Mouse (Mus musculus) embryonic facial prominence, embryonic 14.5 days (tissue): ENCODE measurements around the gene Dnph1. TPM values are rescaled to one million over a fixed set of nuclear protein-coding genes. Genes with fewer than 3 reads are reported as not detected.

ENCODE experiments used
- ATAC-seq: fragments of 200-750 bp; cut with Nextera tagmentation; 2 replicates; pipeline ENCODE4 v1.8.0; 2017; ENCODE audit warnings: low read depth, moderate number of reproducible peaks, moderate TSS enrichment
- DNase-seq: peaks from one replicate; pipeline ENCODE4 v3.0.0-alpha.2; 2015; ENCODE audit warnings: low spot score
- H3K27ac ChIP-seq: fragments of 300-500 bp; sonication (generic); replicated peaks from 2 replicates; pipeline ENCODE4 v1.5.1; 2014; ENCODE audit warnings: low read depth, mild to moderate bottlenecking, low read length, moderate library complexity
- H3K27me3 ChIP-seq: fragments of 300-500 bp; sonication (generic); replicated peaks from 2 replicates; pipeline ENCODE4 v1.6.1; 2014; ENCODE audit warnings: low read length; ENCODE audit not compliant: control insufficient read depth, insufficient read depth
- H3K36me3 ChIP-seq: fragments of 300-500 bp; sonication (generic); 2 replicates; pipeline ENCODE4 v1.6.1; 2014; ENCODE audit warnings: low read length, mixed read lengths; ENCODE audit not compliant: control insufficient read depth, insufficient read depth
- H3K4me1 ChIP-seq: fragments of 300-500 bp; sonication (generic); 2 replicates; pipeline ENCODE4 v1.6.1; 2014; ENCODE audit warnings: antibody characterized with exemption, low read length; ENCODE audit not compliant: control insufficient read depth, insufficient read depth
- H3K4me2 ChIP-seq: fragments of 300-500 bp; sonication (generic); 2 replicates; pipeline ENCODE4 v1.6.1; 2014; ENCODE audit warnings: low read depth, mild to moderate bottlenecking, low read length, moderate library complexity, mixed read lengths
- H3K4me3 ChIP-seq: fragments of 300-500 bp; sonication (generic); 2 replicates; pipeline ENCODE4 v1.5.1; 2014; ENCODE audit warnings: low read depth, mild to moderate bottlenecking, low read length
- H3K9ac ChIP-seq: fragments of 300-500 bp; sonication (generic); 2 replicates; pipeline ENCODE4 v1.6.1; 2014; ENCODE audit warnings: low read depth, mild to moderate bottlenecking, low read length, moderate library complexity, mixed read lengths
- H3K9me3 ChIP-seq: fragments of 300-500 bp; sonication (generic); 2 replicates; pipeline ENCODE4 v1.6.1; 2016; ENCODE audit warnings: low read length; ENCODE audit not compliant: control insufficient read depth
- WGBS: fragments of 180-500 bp; shearing (Covaris S2); extraction: QIAGEN DNeasy Blood & Tissue Kit; methylation state at CpG from one replicate; pipeline ENCODE4 v1.1.7; 2014; 5-methylcytosine and 5-hydroxymethylcytosine counted together
- polyA plus RNA-seq: library from polyadenylated mRNA; unstranded; fragments of >200 nt; fragmentation: Nextera tagmentation; extraction: Ambion mirVana; gene quantifications from 2 replicates; pipeline ENCODE4 v1.2.1, GENCODE M21; 2014

Gene Dnph1
- 34.5 and 36.9 TPM in 2 replicates for polyA plus RNA-seq

GRCm38 (mm10) chr17:46496623-46497434 is at the start of gene Dnph1:
TSS of gene Dnph1 (plus strand) at chr17:46496711.
- no peaks in the 10 kb centered on the region for H3K4me1 ChIP-seq
- ATAC-seq (peak; percentile 97), DNase-seq (peak; percentile 96)
- H3K9me3 ChIP-seq, result no peaks in the 10 kb centered on the region
- peak within 1 kb of the TSS; percentile 72 for H3K9ac ChIP-seq
- H3K27ac ChIP-seq, result no peak within 1 kb of the TSS
- peak within 1 kb of the TSS; percentile 58 for H3K4me3 ChIP-seq
- peak within 1 kb of the TSS; percentile 76 for H3K4me2 ChIP-seq
- under 1% methylated on average over 37 of the region's 44 CpGs for WGBS
- peaks cover 3% of the 10 kb centered on the region; the same call in 1 of the 2 replicates for H3K27me3 ChIP-seq
- H3K36me3 ChIP-seq, result peaks cover 4% of the 10 kb centered on the region; the same call in 1 of the 2 replicates

- H3K27me3 ChIP-seq, result peaks cover 42% of the 10 kb centered on the region
- WGBS, result 37% methylated on average over 5 of the region's 5 CpGs
- H3K9ac ChIP-seq, result no peak overlapping the region
- H3K4me2 ChIP-seq, result no peak overlapping the region
- H3K27ac ChIP-seq, result no peak overlapping the region
- DNase-seq (no peak), ATAC-seq (no peak)
- no peak overlapping the region for H3K4me3 ChIP-seq
- H3K36me3 ChIP-seq, result no peaks in the 10 kb centered on the region
- peaks cover 2% of the 10 kb centered on the region; the same call in 1 of the 2 replicates for H3K9me3 ChIP-seq
- H3K4me1 ChIP-seq, result peaks cover 10% of the 10 kb centered on the region; the same call in 1 of the 2 replicates
Measured at GRCm38 (mm10) chr17:46452683-46453082, 43.8 kb upstream of the Dnph1 start.

DNA sequence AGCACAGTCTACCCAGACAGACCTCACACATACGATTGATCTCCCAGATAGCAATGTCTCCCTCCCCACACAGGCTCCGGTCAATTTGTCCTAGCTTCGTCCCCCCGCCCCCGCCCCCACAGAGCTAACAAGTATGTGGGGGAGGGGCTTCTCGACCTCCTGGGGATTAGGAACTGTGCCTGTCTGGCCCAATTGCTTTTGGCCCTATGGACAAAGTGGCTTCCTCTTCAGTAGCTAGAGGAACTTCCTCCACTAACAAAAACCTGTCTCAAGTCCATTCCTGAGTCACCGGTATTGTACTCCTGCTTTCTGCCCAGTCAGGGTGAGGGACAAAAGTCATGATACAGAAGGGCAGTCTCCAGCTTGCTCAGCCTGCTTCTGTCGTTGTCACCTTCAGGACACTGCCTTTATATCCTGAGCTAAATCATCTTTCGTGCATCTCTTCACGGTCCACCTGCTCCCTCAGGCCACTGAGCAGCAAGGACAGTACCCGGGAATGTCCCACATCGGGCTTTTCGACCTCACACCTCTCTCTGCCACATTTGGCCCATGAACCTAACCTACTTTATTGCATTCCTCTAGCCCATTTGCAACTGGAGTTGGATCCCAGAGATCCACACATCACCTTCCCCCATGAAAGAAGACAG is 43.1 kb upstream of the Dnph1 start:
- Histone ChIP-seq H3K36me3 (no peaks in the 10 kb centered on the region), H3K4me2 (peak overlapping the region; percentile 62), H3K27ac (no peak overlapping the region), H3K9me3 (peaks cover 2% of the 10 kb centered on the region; the same call in 1 of the 2 replicates), H3K27me3 (peaks cover 49% of the 10 kb centered on the region), H3K4me3 (no peak overlapping the region; the same call in 1 of the 2 replicates), H3K4me1 (peaks cover 10% of the 10 kb centered on the region; the same call in 1 of the 2 replicates), H3K9ac (no peak overlapping the region)
- DNase-seq, result no peak
- ATAC-seq, result no peak
- 7% methylated on average over 13 of the region's 13 CpGs for WGBS

DNA sequence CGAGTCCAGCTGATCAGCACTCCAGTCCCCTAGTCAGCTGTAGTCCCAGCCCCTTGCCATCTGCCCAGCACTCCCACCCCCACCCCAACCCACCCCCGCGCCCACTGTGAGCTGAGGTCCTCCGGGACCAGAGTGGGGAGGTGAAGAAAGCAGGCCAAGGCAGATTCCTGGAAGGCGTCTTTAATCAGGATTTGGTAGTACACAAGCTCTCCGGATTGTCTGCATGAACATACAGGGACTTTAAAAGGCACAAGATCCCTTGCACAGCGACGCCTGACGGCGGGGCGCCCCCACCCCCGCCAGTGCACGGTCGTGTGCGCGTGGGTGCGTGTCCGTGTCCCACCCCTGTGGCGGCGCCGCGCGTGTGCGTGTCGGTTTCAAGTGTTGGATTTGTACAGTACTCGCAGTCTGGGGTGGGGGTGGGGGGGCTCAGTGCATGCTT is 42.5 kb upstream of the Dnph1 start:
- no peak overlapping the region for H3K27ac ChIP-seq
- H3K4me3 ChIP-seq, result peak overlapping the region; percentile 47
- 0 out of 2 replicates have a peak overlapping the region, but pooled peaks have one; percentile 10 for H3K9ac ChIP-seq
- peak; percentile 10; the same call in 1 of the 2 replicates for ATAC-seq
- peaks cover 10% of the 10 kb centered on the region; the same call in 1 of the 2 replicates for H3K4me1 ChIP-seq
- H3K4me2 ChIP-seq, result peak overlapping the region; percentile 62
- peaks cover 2% of the 10 kb centered on the region; the same call in 1 of the 2 replicates for H3K9me3 ChIP-seq
- no peaks in the 10 kb centered on the region for H3K36me3 ChIP-seq
- WGBS, result 1% methylated on average over 26 of the region's 26 CpGs
- H3K27me3 ChIP-seq, result peaks cover 55% of the 10 kb centered on the region
- peak; percentile 27 for DNase-seq

DNA sequence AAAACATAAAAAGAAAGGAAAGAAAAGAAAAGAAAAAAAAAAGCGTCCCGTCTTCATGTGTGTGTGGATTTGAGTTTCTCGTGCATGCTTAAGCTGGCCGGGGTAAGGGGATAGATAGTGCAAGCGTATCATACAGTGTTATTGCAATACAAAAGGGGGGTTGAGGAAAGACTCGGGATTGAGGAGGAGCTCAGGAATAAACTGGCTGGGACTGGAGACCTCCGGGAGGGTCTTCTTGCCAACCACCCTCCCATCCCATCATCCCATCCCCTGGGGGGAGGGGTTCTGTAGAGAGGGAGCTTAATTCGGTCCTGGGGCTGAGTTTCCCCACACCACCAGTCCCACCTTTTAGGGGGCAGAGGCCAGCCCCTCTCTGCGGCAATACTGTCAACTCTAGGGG is 42.0 kb upstream of the Dnph1 start:
- Histone ChIP-seq H3K4me1 (peaks cover 10% of the 10 kb centered on the region; the same call in 1 of the 2 replicates), H3K27me3 (peaks cover 60% of the 10 kb centered on the region), H3K9me3 (peaks cover 2% of the 10 kb centered on the region; the same call in 1 of the 2 replicates), H3K4me3 (peak overlapping the region; percentile 47), H3K27ac (no peak overlapping the region), H3K36me3 (no peaks in the 10 kb centered on the region), H3K9ac (peak overlapping the region; percentile 52; the same call in 1 of the 2 replicates), H3K4me2 (peak overlapping the region; percentile 62)
- ATAC-seq (no peak), DNase-seq (no peak)
- WGBS, result under 1% methylated on average over 9 of the region's 9 CpGs

GRCm38 (mm10) chr17:46455110-46455691 is 41.3 kb upstream of the Dnph1 start:
- Histone ChIP-seq H3K36me3 (no peaks in the 10 kb centered on the region), H3K27ac (no peak overlapping the region), H3K4me3 (peak overlapping the region; percentile 47), H3K27me3 (peaks cover 67% of the 10 kb centered on the region), H3K4me1 (peaks cover 10% of the 10 kb centered on the region; the same call in 1 of the 2 replicates), H3K4me2 (peak overlapping the region; percentile 62), H3K9me3 (peaks cover 2% of the 10 kb centered on the region; the same call in 1 of the 2 replicates), H3K9ac (peak overlapping the region; percentile 52)
- ATAC-seq, result peak; percentile 32; the same call in 1 of the 2 replicates
- WGBS, result under 1% methylated on average over 21 of the region's 33 CpGs
- DNase-seq, result peak; percentile 54

- no peak overlapping the region for H3K4me2 ChIP-seq
- ATAC-seq (no peak; the same call in 1 of the 2 replicates), DNase-seq (peak; percentile 58)
Measured at GRCm38 (mm10) chr17:46457791-46458190, 38.7 kb upstream of the Dnph1 start.

GRCm38 (mm10) chr17:46458439-46458838 is 38.1 kb upstream of the Dnph1 start:
- H3K9ac ChIP-seq, result no peak overlapping the region
- 17% methylated on average over 3 of the region's 3 CpGs for WGBS
- H3K36me3 ChIP-seq, result no peaks in the 10 kb centered on the region
- H3K4me2 ChIP-seq, result no peak overlapping the region
- DNase-seq (no peak), ATAC-seq (no peak)
- no peak overlapping the region for H3K4me3 ChIP-seq
- no peak overlapping the region for H3K27ac ChIP-seq
- peaks cover 10% of the 10 kb centered on the region; the same call in 1 of the 2 replicates for H3K4me1 ChIP-seq
- no peaks in the 10 kb centered on the region for H3K9me3 ChIP-seq
- H3K27me3 ChIP-seq, result peaks cover 75% of the 10 kb centered on the region

More at GRCm38 (mm10) chr17:46457791-46458190, 38.7 kb upstream of the Dnph1 start:
- no peaks in the 10 kb centered on the region for H3K9me3 ChIP-seq
- peaks cover 81% of the 10 kb centered on the region for H3K27me3 ChIP-seq
- H3K36me3 ChIP-seq, result no peaks in the 10 kb centered on the region
- no peak overlapping the region for H3K27ac ChIP-seq
- peaks cover 10% of the 10 kb centered on the region; the same call in 1 of the 2 replicates for H3K4me1 ChIP-seq
- no peak overlapping the region for H3K4me3 ChIP-seq
- WGBS, result 14% methylated on average over 10 of the region's 10 CpGs
- no peak overlapping the region for H3K9ac ChIP-seq
